Mouse (Mus musculus): ENCODE measurements at regions not wholly inside any gene's neighbourhood (a gene's known extent, or its start where the extent isn't known, plus 50 kb on each side); places are given as distances from the start of the nearest gene placed in this dataset.
A peak's percentile ranks its signal among the peaks of the same experiment; 100 is the strongest.

DNA sequence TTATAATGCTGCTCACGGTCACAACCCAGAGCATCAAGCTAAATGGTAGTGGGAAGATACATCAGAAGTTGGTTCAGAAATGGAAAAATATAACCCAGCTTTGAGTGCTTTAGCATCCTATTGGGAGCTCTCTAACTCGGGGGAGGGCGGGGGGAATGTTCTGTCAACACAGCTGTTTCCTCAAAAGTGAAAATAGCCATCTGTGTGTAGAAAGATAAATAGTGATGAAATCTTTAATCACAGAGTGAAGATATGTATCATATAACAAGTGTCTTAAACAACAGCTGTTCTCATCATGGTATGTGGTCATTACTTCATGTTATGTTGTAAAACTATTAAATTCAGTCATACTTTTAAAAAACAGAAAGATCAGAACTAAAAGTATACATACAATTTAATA, 248.4 kb upstream of the Siglech start:
- no peak for DNase-seq (ENCODE audit: low read depth, low spot score)

DNA sequence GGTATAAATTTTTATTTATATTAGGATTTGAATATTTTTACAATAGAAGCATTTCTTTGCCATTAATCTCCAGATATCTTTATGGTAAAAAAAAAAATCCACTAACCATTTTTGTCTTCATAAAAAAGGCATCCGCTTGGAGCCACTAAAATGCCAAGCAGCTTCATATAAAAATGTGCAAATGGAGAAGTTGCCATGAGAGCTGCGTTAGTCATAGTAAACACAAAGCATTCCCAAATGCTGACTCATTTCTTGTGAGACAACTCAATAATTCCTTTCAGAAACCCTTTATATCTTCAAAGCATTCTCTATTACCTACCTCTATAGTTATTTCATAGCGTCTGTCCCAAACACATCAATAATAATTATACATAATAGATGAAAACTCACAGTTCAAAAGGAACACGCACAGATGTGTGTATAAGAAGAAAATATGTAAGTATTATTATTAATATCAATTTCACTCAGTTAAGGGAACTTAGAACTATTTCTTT, 228.1 kb upstream of the Siglech start:
- DNase-seq (ENCODE audit: low read depth, low spot score): no peak

DNA sequence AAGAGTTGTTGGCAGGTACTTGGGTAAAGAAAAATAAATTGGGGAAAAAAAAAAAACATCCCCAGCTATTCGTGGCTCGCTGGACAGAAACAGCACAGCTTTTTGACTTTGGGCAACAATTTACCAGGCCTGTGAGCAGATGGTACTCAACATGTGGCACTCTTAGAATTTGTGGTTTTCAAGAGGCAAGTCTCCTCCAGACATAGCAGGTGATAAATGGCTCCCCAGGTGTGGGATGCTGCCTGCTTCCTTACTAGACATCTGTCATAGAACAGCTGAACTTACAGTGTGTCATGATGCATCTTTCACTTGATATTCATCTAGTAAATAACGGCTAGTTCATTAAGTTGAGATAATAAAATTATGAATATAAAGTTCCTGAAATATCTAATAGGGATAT, 218.8 kb upstream of the Siglech start:
- DNase-seq (ENCODE audit: low read depth, low spot score): no peak

- DNase-seq (ENCODE audit: low read depth, low spot score): no peak
Observed at GRCm38 (mm10) chr7:55573339-55573738, 194.6 kb upstream of the Siglech start.

DNA sequence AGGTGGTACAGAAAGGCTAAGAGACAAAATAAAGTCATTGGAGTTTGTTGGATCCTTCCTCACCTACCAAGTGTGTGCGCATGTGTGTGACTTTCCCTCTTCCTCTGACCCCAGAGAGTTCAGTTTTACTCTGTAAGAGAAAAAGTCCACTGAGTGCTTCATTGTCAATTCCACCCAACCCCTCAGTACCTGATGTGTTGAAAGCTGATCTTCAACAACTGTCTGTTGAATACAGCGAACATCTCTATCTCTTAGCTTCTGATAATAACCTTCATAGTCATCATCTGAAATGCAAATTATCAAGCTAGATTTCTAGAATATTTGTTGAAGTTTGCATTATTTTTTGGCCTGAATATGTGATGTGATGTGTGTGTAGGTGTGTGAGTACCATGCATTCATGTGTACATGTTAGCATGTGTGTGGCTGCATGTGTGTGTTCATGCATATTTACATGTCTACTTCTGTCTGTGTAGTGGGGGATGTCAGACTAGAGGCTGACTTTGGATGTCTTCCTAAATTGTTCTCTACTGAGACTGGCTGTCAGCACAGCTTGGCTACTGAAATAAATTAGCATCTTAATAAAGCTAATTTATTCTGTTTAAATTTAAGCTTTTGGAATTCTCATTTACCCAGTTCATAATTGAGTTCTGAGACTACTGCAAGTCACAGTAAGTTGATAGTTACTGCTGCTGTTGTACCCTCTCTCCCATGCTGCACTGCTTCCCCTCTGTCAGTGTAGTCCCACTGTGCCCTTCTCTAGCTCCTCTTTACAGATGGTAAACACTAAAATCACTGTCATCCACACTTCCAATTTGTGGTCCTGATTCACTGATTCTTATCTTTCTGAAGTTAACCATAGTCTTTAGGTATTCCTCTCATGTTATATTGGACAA, 186.7 kb upstream of the Siglech start:
- DNase-seq (ENCODE audit: low read depth, low spot score): peak; percentile 57
